Mouse (Mus musculus): Measurements from ENCODE around the gene Baz1b. TPM values are rescaled to one million over a fixed set of nuclear protein-coding genes. Genes with fewer than 3 reads are reported as not detected.

The Baz1b gene
- total RNA-seq, 2 experiments from 2014 or later: 24.1 to 24.8 TPM

GRCm38 (mm10) chr5:135257559-135257958 is 70.5 kb downstream of the Baz1b start:
- DNase-seq: no peak
- intact Hi-C loops (cut with DNase I; ENCODE audit: low total_unique reads): no loop called here

GRCm38 (mm10) chr5:135258280-135259150 is 71.5 kb downstream of the Baz1b start:
- intact Hi-C loops (cut with DNase I; ENCODE audit: low total_unique reads): no loop called here
- no peak for DNase-seq

GRCm38 (mm10) chr5:135263866-135264503 is 76.9 kb downstream of the Baz1b start:
- no peak for DNase-seq
- intact Hi-C loops (cut with DNase I; ENCODE audit: low total_unique reads): no loop called here

- no peak for DNase-seq
These were observed 77.5 kb downstream of the Baz1b start for GRCm38 (mm10) chr5:135264548-135264947.

GRCm38 (mm10) chr5:135269451-135269850 is 82.4 kb downstream of the Baz1b start:
- no peak for DNase-seq

More at GRCm38 (mm10) chr5:135264548-135264947, 77.5 kb downstream of the Baz1b start:
- intact Hi-C loops (cut with DNase I; ENCODE audit: low total_unique reads): no loop called here

GRCm38 (mm10) chr5:135270361-135270760 is 83.3 kb downstream of the Baz1b start:
- intact Hi-C loops (cut with DNase I; ENCODE audit: low total_unique reads): no loop called here
- no peak for DNase-seq

More at GRCm38 (mm10) chr5:135269451-135269850, 82.4 kb downstream of the Baz1b start:
- intact Hi-C loops (cut with DNase I; ENCODE audit: low total_unique reads): no loop called here

GRCm38 (mm10) chr5:135271563-135272165 is 84.6 kb downstream of the Baz1b start:
- intact Hi-C loops (cut with DNase I; ENCODE audit: low total_unique reads): no loop called here

GRCm38 (mm10) chr5:135274663-135275396 is 87.8 kb downstream of the Baz1b start:
- intact Hi-C loops (cut with DNase I; ENCODE audit: low total_unique reads): no loop called here
- peak; percentile 34 for DNase-seq

More at GRCm38 (mm10) chr5:135271563-135272165, 84.6 kb downstream of the Baz1b start:
- DNase-seq: no peak

GRCm38 (mm10) chr5:135276597-135276996 is 89.5 kb downstream of the Baz1b start:
- DNase-seq: no peak
- intact Hi-C loops (cut with DNase I; ENCODE audit: low total_unique reads): no loop called here

- no peak for DNase-seq
- intact Hi-C loops (cut with DNase I; ENCODE audit: low total_unique reads): loop anchor here (10.0 kb wide), 1 partner anchor 165 kb away; no protein-coding TSS in a partner anchor
These were observed 93.2 kb downstream of the Baz1b start for GRCm38 (mm10) chr5:135280226-135280625.

- intact Hi-C loops (cut with DNase I; ENCODE audit: low total_unique reads): loop anchor here (10.0 kb wide), 1 partner anchor 170 kb away; no protein-coding TSS in a partner anchor
- no peak for DNase-seq
These were observed 98.1 kb downstream of the Baz1b start for GRCm38 (mm10) chr5:135285211-135285610.

- intact Hi-C loops (cut with DNase I; ENCODE audit: low total_unique reads): loop anchor here (2.0 to 10.0 kb wide), 2 partner anchors 49 to 171 kb away; no protein-coding TSS in a partner anchor
- peak; percentile 83 for DNase-seq
These were observed 99.1 kb downstream of the Baz1b start for GRCm38 (mm10) chr5:135286185-135286584.

GRCm38 (mm10) chr5:135286926-135287325 is 99.9 kb downstream of the Baz1b start:
- DNase-seq: no peak
- intact Hi-C loops (cut with DNase I; ENCODE audit: low total_unique reads): loop anchor here (2.0 to 10.0 kb wide), 2 partner anchors 50 to 172 kb away; no protein-coding TSS in a partner anchor

- intact Hi-C loops (cut with DNase I; ENCODE audit: low total_unique reads): no loop called here
- DNase-seq: no peak
These were observed 103.6 kb downstream of the Baz1b start for GRCm38 (mm10) chr5:135290703-135291102.

- no peak for DNase-seq
- intact Hi-C loops (cut with DNase I; ENCODE audit: low total_unique reads): no loop called here
These were observed 104.1 kb downstream of the Baz1b start for GRCm38 (mm10) chr5:135291193-135291592.

- DNase-seq: no peak
- intact Hi-C loops (cut with DNase I; ENCODE audit: low total_unique reads): no loop called here
These were observed 104.9 kb downstream of the Baz1b start for GRCm38 (mm10) chr5:135292001-135292400.

Measured in gastrocnemius, postnatal 14 days (tissue).